Mouse (Mus musculus) lung, postnatal 4 days (tissue): Measurements from ENCODE around the gene Fgf8.

ENCODE experiments used
- DNase-seq, 2 experiments: peaks; one replicate each; pipeline ENCODE4 v3.0.0; 2021

Fgf8 gene

DNA sequence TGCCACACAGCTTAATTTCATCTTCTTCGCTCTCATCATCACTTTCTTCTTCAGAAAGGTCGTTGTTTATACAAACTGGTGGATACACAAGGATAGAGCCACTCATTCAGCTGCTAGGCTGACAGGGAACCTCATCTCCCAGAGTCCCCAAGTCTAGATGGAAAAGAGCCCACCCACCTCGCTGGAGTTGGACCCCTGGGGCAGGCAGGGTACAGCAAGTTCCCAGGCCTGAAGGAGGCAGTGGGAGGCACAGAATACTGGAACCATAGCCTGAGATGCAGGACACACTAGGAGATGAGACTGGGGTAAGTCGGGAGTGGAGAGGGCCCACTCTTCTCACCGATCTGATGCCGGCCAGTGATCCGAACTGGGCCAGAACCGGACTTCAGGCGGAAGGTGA, 5.5 kb upstream of the Fgf8 start:
- DNase-seq = no peak

DNA sequence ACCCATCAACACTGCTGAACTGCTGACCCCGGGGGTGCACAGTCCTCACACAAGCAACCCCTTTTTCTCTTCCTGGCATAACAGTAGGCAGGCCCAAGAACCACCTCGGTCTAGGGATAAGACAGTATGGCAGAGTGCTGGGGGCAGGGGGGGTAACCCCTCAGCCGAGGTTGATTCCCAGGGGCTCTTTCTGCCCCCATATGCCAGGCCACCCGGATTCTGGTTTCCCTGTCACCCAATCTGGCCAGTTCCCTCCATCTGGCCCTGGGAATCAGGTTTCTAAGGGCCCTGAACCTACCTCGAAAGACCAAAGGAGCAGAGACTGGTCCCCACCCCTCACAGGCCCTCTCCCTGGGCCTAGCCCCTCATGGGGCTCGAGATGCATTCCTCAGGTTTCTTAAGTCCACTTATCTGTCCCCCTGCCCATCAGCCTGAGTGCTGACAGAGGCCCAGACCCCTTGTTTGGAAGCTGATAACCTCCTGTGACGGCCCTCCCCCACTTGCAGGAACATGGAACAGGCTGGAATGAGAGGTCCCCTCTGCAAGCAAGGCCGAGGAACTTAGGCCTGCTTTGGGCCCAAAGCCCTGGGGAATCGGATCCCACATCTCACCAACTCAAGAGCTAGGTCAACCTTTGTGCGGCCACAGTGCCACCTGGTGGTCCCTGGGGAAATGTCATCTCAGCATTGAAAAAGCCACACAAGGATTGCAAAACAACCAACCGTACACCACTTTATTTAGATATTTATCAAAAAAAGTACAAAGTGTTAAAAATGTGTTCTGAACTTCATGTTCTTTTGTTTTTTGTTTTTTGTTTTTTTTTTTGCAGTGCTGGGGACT, 4.5 kb upstream of the Fgf8 start:
- DNase-seq = peak; percentile 86 to 90

GRCm38 (mm10) chr19:45746153-45747020, 3.7 kb upstream of the Fgf8 start:
- peak; percentile 72 to 83 for DNase-seq

DNA sequence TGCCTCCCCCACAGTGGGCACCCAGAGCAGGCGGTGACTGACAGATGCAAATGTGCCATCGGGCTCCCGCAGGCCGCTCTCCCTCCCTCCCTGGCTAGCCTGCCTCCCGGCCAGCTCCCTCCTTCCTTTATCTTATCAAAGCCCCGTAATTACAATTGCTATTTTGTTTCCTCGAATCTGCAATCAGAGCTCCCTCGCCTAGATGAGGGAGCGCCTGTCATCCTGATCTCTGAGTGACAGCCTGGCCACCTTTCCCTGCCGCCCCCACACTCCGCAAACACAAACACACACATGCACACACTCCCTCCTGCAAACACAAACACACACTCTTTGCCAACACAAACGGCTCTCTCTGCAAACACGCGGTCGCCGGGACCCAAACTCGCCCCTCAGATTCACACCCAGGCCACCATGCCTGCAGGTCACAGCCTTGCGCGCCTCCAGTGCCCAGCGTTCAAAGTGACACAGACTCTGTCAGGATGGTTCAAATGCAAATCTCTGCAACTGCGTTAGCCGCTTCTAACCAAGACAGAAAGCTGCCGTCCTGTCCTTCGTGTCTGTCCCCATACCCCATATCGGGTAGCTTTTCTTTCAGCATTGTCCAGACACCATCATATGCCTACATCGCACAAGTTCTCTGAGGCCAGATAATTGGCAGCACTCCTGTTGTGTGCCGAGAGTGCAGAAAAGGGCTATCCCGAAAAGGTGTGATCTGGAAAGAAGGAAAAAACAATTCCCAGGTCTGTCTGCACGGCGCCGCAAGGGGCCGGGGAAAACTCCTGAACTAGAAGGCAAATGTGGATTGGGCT, 2.8 kb upstream of the Fgf8 start:
- DNase-seq = peak in 1 of 2 experiments; percentile 21

DNA sequence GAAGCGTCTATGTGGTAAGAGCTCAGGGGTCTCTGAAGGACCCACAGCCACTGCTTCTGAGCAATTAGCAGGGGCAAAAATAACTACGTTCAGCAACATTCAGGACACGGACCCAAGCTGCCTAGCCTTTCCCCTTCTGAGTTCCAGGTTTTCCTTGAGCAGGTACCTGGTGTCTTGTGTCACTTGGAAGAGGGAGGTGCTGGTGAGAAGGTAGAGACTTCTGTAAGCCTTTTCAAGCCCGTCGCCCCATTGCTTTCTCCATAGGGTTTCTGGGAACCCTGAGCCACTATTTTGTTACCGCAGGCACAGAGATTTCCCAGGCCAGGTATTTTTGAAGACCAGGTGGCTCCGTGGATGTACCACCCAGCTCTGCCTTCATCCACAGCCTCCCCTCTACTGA, 904 bp upstream of the Fgf8 start:
- DNase-seq = no peak

DNA sequence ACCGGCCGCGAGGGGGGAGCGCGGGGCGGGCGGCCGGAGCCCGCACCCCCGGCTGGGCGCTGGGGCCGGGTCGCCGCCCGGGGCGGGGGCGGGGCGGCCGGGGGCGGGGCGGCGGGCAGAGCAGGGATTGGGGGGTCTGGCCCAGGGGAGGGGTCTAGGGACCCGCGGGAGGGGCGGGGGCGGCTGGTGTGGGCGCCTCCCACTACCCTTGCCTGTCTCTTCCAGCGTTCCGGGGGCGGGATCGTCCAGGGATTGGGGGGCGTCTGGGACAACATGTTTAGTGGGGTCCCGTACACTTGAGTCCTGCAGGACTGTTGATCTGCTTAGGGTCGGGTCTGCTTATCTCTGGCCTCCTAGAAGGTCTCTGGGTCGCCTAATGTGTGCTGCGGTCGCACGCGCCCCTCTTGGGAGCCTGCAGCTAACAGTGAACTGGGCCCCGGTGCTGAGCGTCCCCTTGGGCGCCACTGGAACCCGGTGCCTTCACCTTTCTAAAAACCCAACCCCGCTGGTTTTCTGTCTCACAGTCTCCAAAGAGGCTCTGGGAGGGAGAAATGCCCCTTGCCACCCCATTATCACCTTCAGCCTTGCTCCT, 365 bp upstream of the Fgf8 start:
- no peak for DNase-seq

- DNase-seq = peak in 1 of 2 experiments; percentile 22
Measured at GRCm38 (mm10) chr19:45741431-45742217, 1.1 kb downstream of the Fgf8 start.

- peak in 1 of 2 experiments; percentile 13 for DNase-seq
Measured at GRCm38 (mm10) chr19:45740817-45741216, 1.9 kb downstream of the Fgf8 start.

- DNase-seq = peak in 1 of 2 experiments; percentile 5
Measured at GRCm38 (mm10) chr19:45740233-45740632, 2.5 kb downstream of the Fgf8 start.

- DNase-seq = no peak
Measured at GRCm38 (mm10) chr19:45738521-45738920, 4.2 kb downstream of the Fgf8 start.

GRCm38 (mm10) chr19:45737846-45738484, 4.8 kb downstream of the Fgf8 start:
- no peak for DNase-seq

- DNase-seq = no peak
Measured at GRCm38 (mm10) chr19:45737208-45737845, 5.4 kb downstream of the Fgf8 start.

DNA sequence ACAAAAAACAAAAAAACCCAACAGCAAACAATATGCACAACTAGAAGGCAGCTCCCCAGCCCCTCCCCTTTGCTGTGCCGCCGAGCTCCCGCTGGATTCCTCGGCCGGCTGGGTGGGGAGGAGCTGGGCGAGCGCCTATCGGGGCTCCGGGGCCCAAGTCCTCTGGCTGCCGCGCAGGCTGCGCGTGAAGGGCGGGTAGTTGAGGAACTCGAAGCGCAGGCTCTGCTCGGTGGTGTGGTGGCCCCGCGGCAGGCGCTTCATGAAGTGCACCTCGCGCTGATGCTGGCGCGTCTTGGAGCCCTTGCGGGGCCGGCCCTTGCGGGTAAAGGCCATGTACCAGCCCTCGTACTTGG, 5.9 kb downstream of the Fgf8 start:
- DNase-seq = peak; percentile 53 to 70

- DNase-seq = no peak
Measured at GRCm38 (mm10) chr19:45736241-45736640, 6.5 kb downstream of the Fgf8 start.

DNA sequence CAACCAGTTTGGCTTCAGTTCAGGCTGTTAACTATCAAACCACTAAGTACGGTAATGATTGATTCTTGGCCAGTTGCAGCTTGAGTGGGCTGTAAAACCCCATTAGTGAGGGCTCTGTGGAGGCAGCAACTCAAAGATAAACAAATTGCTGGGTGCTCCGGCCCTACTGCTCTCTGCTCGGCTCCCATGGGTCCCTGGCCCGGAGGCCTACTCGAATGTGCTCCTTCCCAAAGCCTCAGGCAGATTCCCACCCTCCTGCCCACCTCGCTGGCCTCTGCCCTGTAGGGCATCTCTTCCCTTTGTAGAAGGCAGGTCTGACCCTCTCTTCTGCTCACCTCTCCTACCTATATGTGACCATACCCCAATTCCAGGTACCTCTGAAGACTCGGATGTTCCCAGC, 8.0 kb downstream of the Fgf8 start:
- DNase-seq = no peak

- DNase-seq = no peak
Measured at GRCm38 (mm10) chr19:45734191-45734590, 8.5 kb downstream of the Fgf8 start.

DNA sequence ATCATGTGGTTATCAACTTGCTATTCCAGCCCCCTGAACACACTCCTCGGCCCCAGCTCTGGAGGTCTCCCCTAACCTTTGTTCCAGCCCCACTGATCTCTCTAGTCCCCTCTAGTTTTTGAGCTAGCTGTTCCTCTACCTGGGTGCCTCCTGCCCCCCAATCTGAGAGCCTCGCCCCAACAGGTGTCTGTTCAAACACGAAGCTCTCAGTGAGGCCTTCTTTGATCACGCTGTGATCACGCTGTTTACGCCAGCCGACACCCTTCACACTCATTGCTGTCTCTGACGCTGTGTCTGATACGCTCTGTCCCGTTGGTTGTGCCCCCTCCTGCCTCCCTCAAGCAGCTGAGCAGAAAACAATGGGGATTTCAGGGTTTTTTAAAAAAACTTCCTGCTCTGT, 9.2 kb downstream of the Fgf8 start:
- DNase-seq = no peak

GRCm38 (mm10) chr19:45731658-45732057, 11.1 kb downstream of the Fgf8 start:
- DNase-seq = no peak

GRCm38 (mm10) chr19:45730042-45730441, 12.7 kb downstream of the Fgf8 start:
- no peak for DNase-seq

DNA sequence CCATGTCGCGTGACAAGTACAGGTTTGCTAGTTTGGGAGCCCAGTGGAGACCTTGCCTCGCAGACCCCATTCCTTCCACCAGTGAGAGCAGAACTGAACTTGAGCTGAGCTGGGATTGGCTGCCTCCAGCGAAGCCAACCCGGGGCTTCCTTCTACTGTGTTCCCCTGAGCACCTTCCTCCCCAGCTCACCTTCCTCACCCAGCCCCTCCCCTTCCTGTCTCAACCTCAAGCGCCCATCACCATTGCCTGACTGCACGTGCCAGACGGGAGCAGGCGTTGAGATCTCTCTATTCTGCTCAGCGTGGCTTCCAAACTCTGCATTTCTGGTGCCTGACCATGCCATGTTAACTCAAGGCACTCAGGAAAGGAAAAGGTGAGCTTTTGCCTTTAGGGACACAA, 15.5 kb downstream of the Fgf8 start:
- DNase-seq = no peak
